Mouse (Mus musculus) hindbrain, embryonic 15.5 days (tissue): ENCODE results near the gene Cwf19l1. TPM values are rescaled to one million over a fixed set of nuclear protein-coding genes. Genes with fewer than 3 reads are reported as not detected.

ENCODE experiments used
- ATAC-seq: fragments of 200-750 bp; cut with Nextera tagmentation; 2 replicates; pipeline ENCODE4 v1.8.0; 2017; ENCODE audit warnings: low read depth, moderate number of reproducible peaks, moderate TSS enrichment; ENCODE audit not compliant: low FRiP score
- H3K27ac ChIP-seq: fragments of 300-500 bp; sonication (generic); replicated peaks from 2 replicates; pipeline ENCODE4 v1.5.1; 2015; ENCODE audit warnings: mild to moderate bottlenecking, inconsistent platforms
- H3K27me3 ChIP-seq: fragments of 300-500 bp; sonication (generic); 2 replicates; pipeline ENCODE4 v1.6.1; 2015; ENCODE audit warnings: control low read depth, inconsistent platforms
- H3K36me3 ChIP-seq: fragments of 300-500 bp; sonication (generic); 2 replicates; pipeline ENCODE4 v1.6.1; 2015; ENCODE audit warnings: control low read depth, inconsistent platforms
- H3K4me1 ChIP-seq: fragments of 300-500 bp; sonication (generic); replicated peaks from 2 replicates; pipeline ENCODE4 v1.6.1; 2015; ENCODE audit warnings: control low read depth, inconsistent platforms
- H3K4me2 ChIP-seq: fragments of 300-500 bp; sonication (generic); 2 replicates; pipeline ENCODE4 v1.6.1; 2015; ENCODE audit warnings: moderate library complexity, mild to moderate bottlenecking, inconsistent platforms
- H3K4me3 ChIP-seq: fragments of 300-500 bp; sonication (generic); 2 replicates; pipeline ENCODE4 v1.5.1; 2015; ENCODE audit warnings: mild to moderate bottlenecking, inconsistent platforms
- H3K9ac ChIP-seq: fragments of 300-500 bp; sonication (generic); 2 replicates; pipeline ENCODE4 v1.6.1; 2015; ENCODE audit warnings: inconsistent platforms
- H3K9me3 ChIP-seq: fragments of 300-500 bp; sonication (generic); 2 replicates; pipeline ENCODE4 v1.6.1; 2016; ENCODE audit warnings: control low read depth, inconsistent platforms
- WGBS: fragments of 180-500 bp; shearing (Covaris S2); methylation state at CpG from one replicate; pipeline ENCODE4 v1.1.7; 2015; 5-methylcytosine and 5-hydroxymethylcytosine counted together
- polyA plus RNA-seq: library from polyadenylated mRNA; unstranded; fragments of >200 nt; fragmentation: Nextera tagmentation; extraction: Ambion mirVana; gene quantifications from 2 replicates; pipeline ENCODE4 v1.2.1, GENCODE M21; 2015

Gene Cwf19l1
- polyA plus RNA-seq, 1 experiment from 2014 or later, result 30.1 TPM

- Histone ChIP-seq H3K27ac (no peak overlapping the region), H3K9ac (no peak overlapping the region), H3K9me3 (no peaks in the 10 kb centered on the region), H3K4me3 (no peak overlapping the region), H3K36me3 (peaks cover 27% of the 10 kb centered on the region), H3K4me2 (no peak overlapping the region), H3K4me1 (peaks cover 30% of the 10 kb centered on the region), H3K27me3 (no peaks in the 10 kb centered on the region)
- no peak for ATAC-seq
These were observed 26.7 kb downstream of the Cwf19l1 start for GRCm38 (mm10) chr19:44108996-44109395.

GRCm38 (mm10) chr19:44107661-44108521, 27.8 kb downstream of the Cwf19l1 start:
- Histone ChIP-seq H3K4me2 (peak overlapping the region; percentile 83), H3K36me3 (peaks cover 16% of the 10 kb centered on the region), H3K27ac (peak overlapping the region; percentile 81), H3K9ac (peak overlapping the region; percentile 97), H3K4me3 (peak overlapping the region; percentile 99), H3K4me1 (peaks cover 30% of the 10 kb centered on the region), H3K9me3 (no peaks in the 10 kb centered on the region), H3K27me3 (no peaks in the 10 kb centered on the region)
- peak; percentile 57; the same call in 1 of the 2 replicates for ATAC-seq
- 27% methylated on average over 22 of the region's 22 CpGs for WGBS

GRCm38 (mm10) chr19:44106831-44107660, 28.6 kb downstream of the Cwf19l1 start, which contains the start of gene Chuk:
TSS of gene Chuk (minus strand) at chr19:44107480.
- peaks cover 9% of the 10 kb centered on the region; the same call in 1 of the 2 replicates for H3K36me3 ChIP-seq
- 1% methylated on average over 67 of the region's 67 CpGs for WGBS
- peak; percentile 99 for ATAC-seq

GRCm38 (mm10) chr19:44104393-44104792, 31.3 kb downstream of the Cwf19l1 start:
- 95% methylated on average over 1 of the region's 1 CpGs for WGBS
- H3K36me3 ChIP-seq, result peaks cover 6% of the 10 kb centered on the region; the same call in 1 of the 2 replicates
- H3K9ac ChIP-seq, result no peak overlapping the region
- H3K9me3 ChIP-seq, result no peaks in the 10 kb centered on the region
- peaks cover 30% of the 10 kb centered on the region for H3K4me1 ChIP-seq
- no peak for ATAC-seq
- H3K4me3 ChIP-seq, result no peak overlapping the region
- no peak overlapping the region for H3K27ac ChIP-seq
- no peak overlapping the region for H3K4me2 ChIP-seq
- no peaks in the 10 kb centered on the region for H3K27me3 ChIP-seq

More at GRCm38 (mm10) chr19:44106831-44107660, 28.6 kb downstream of the Cwf19l1 start, which contains the start of gene Chuk:
- Histone ChIP-seq H3K4me2 (peak within 1 kb of the TSS; percentile 83), H3K4me1 (peaks cover 30% of the 10 kb centered on the region), H3K4me3 (peak within 1 kb of the TSS; percentile 99), H3K27ac (peak within 1 kb of the TSS; percentile 81), H3K9me3 (no peaks in the 10 kb centered on the region), H3K27me3 (no peaks in the 10 kb centered on the region), H3K9ac (peak within 1 kb of the TSS; percentile 97)

- H3K36me3 ChIP-seq, result peaks cover 8% of the 10 kb centered on the region
- no peaks in the 10 kb centered on the region for H3K9me3 ChIP-seq
- H3K4me3 ChIP-seq, result no peak overlapping the region
- WGBS, result 83% methylated on average over 3 of the region's 3 CpGs
- no peak overlapping the region for H3K9ac ChIP-seq
- no peak overlapping the region for H3K27ac ChIP-seq
- H3K4me2 ChIP-seq, result no peak overlapping the region
- no peaks in the 10 kb centered on the region for H3K27me3 ChIP-seq
- no peak for ATAC-seq
- H3K4me1 ChIP-seq, result peaks cover 26% of the 10 kb centered on the region
These were observed 32.7 kb downstream of the Cwf19l1 start for GRCm38 (mm10) chr19:44103001-44103400.

GRCm38 (mm10) chr19:44100840-44101239, 34.8 kb downstream of the Cwf19l1 start:
- peaks cover 23% of the 10 kb centered on the region for H3K36me3 ChIP-seq
- no peak for ATAC-seq
- no peak overlapping the region for H3K4me3 ChIP-seq

GRCm38 (mm10) chr19:44086278-44086677, 49.4 kb downstream of the Cwf19l1 start:
- peaks cover 60% of the 10 kb centered on the region for H3K36me3 ChIP-seq
- no peaks in the 10 kb centered on the region for H3K4me1 ChIP-seq
- 12% methylated on average over 3 of the region's 3 CpGs for WGBS
- no peak overlapping the region for H3K4me3 ChIP-seq
- H3K9me3 ChIP-seq, result no peaks in the 10 kb centered on the region
- no peaks in the 10 kb centered on the region for H3K27me3 ChIP-seq
- no peak overlapping the region for H3K9ac ChIP-seq
- no peak overlapping the region for H3K4me2 ChIP-seq
- no peak overlapping the region for H3K27ac ChIP-seq
- no peak for ATAC-seq

More at GRCm38 (mm10) chr19:44100840-44101239, 34.8 kb downstream of the Cwf19l1 start:
- no peaks in the 10 kb centered on the region for H3K9me3 ChIP-seq
- no peaks in the 10 kb centered on the region for H3K27me3 ChIP-seq
- no peak overlapping the region for H3K27ac ChIP-seq
- no peak overlapping the region for H3K9ac ChIP-seq
- no peak overlapping the region for H3K4me2 ChIP-seq
- peaks cover 12% of the 10 kb centered on the region for H3K4me1 ChIP-seq

- Histone ChIP-seq H3K4me1 (no peaks in the 10 kb centered on the region), H3K4me2 (no peak overlapping the region), H3K4me3 (no peak overlapping the region), H3K27me3 (no peaks in the 10 kb centered on the region), H3K9ac (no peak overlapping the region), H3K27ac (no peak overlapping the region), H3K36me3 (peaks cover 64% of the 10 kb centered on the region), H3K9me3 (no peaks in the 10 kb centered on the region)
- WGBS, result 86% methylated on average over 2 of the region's 2 CpGs
- ATAC-seq, result no peak
These were observed 54.8 kb downstream of the Cwf19l1 start for GRCm38 (mm10) chr19:44080920-44081319.

GRCm38 (mm10) chr19:44080023-44080422, 55.7 kb downstream of the Cwf19l1 start:
- Histone ChIP-seq H3K9me3 (no peaks in the 10 kb centered on the region), H3K4me2 (no peak overlapping the region), H3K27ac (no peak overlapping the region), H3K36me3 (peaks cover 66% of the 10 kb centered on the region), H3K9ac (no peak overlapping the region), H3K4me3 (no peak overlapping the region), H3K27me3 (no peaks in the 10 kb centered on the region), H3K4me1 (no peaks in the 10 kb centered on the region)
- WGBS, result 79% methylated on average over 2 of the region's 2 CpGs
- ATAC-seq, result no peak

- 91% methylated on average over 4 of the region's 4 CpGs for WGBS
- Histone ChIP-seq H3K9me3 (no peaks in the 10 kb centered on the region), H3K4me2 (no peak overlapping the region), H3K4me3 (no peak overlapping the region), H3K36me3 (peaks cover 61% of the 10 kb centered on the region), H3K4me1 (no peaks in the 10 kb centered on the region), H3K27ac (no peak overlapping the region), H3K9ac (no peak overlapping the region), H3K27me3 (no peaks in the 10 kb centered on the region)
- ATAC-seq, result no peak
These were observed 58.7 kb downstream of the Cwf19l1 start for GRCm38 (mm10) chr19:44077024-44077423.

GRCm38 (mm10) chr19:44076457-44076856, 59.2 kb downstream of the Cwf19l1 start:
- no peaks in the 10 kb centered on the region for H3K4me1 ChIP-seq
- WGBS, result 90% methylated on average over 9 of the region's 9 CpGs

GRCm38 (mm10) chr19:44074986-44075385, 60.7 kb downstream of the Cwf19l1 start:
- Histone ChIP-seq H3K9me3 (no peaks in the 10 kb centered on the region), H3K4me3 (no peak overlapping the region), H3K9ac (no peak overlapping the region), H3K36me3 (peaks cover 52% of the 10 kb centered on the region), H3K27ac (no peak overlapping the region), H3K4me1 (peaks cover 2% of the 10 kb centered on the region; the same call in 1 of the 2 replicates), H3K4me2 (no peak overlapping the region), H3K27me3 (no peaks in the 10 kb centered on the region)
- WGBS, result 84% methylated on average over 11 of the region's 11 CpGs
- no peak for ATAC-seq

More at GRCm38 (mm10) chr19:44076457-44076856, 59.2 kb downstream of the Cwf19l1 start:
- H3K27ac ChIP-seq, result no peak overlapping the region
- H3K9me3 ChIP-seq, result no peaks in the 10 kb centered on the region
- no peak for ATAC-seq
- H3K36me3 ChIP-seq, result peaks cover 61% of the 10 kb centered on the region
- H3K9ac ChIP-seq, result no peak overlapping the region
- no peak overlapping the region for H3K4me3 ChIP-seq
- H3K27me3 ChIP-seq, result no peaks in the 10 kb centered on the region
- H3K4me2 ChIP-seq, result no peak overlapping the region
